Mouse (Mus musculus) E14TG2a.4 (cell line): Measurements from ENCODE around the gene Spata25.

Experiments
- CTCF ChIP-seq: conservative IDR thresholded peaks from 2 replicates; pipeline ENCODE4 v1.5.1; 2014; ENCODE audit warnings: low read length
- NANOG ChIP-seq: IDR thresholded peaks from 2 replicates; pipeline ENCODE4 v1.6.1; 2014; ENCODE audit warnings: borderline replicate concordance, low read length, mixed read lengths
- POU5F1 ChIP-seq: IDR thresholded peaks from 2 replicates; pipeline ENCODE4 v1.6.1; 2014; ENCODE audit warnings: low read length, borderline replicate concordance

GRCm38 (mm10) chr2:164777246-164778014, 50.9 kb downstream of the Spata25 start:
- TF ChIP-seq CTCF (no peak), NANOG (no peak), POU5F1 (no peak)
